Mouse (Mus musculus) heart, postnatal 0 days (tissue): ENCODE data around the gene Ccdc3.

Experiments
- CTCF ChIP-seq: IDR thresholded peaks from 2 replicates; pipeline ENCODE4 v1.5.1; 2016; ENCODE audit warnings: antibody characterized with exemption, control low read depth, low read depth
- EP300 ChIP-seq: IDR thresholded peaks from 2 replicates; pipeline ENCODE4 v1.6.1; 2016; ENCODE audit warnings: antibody characterized with exemption, low read depth

DNA sequence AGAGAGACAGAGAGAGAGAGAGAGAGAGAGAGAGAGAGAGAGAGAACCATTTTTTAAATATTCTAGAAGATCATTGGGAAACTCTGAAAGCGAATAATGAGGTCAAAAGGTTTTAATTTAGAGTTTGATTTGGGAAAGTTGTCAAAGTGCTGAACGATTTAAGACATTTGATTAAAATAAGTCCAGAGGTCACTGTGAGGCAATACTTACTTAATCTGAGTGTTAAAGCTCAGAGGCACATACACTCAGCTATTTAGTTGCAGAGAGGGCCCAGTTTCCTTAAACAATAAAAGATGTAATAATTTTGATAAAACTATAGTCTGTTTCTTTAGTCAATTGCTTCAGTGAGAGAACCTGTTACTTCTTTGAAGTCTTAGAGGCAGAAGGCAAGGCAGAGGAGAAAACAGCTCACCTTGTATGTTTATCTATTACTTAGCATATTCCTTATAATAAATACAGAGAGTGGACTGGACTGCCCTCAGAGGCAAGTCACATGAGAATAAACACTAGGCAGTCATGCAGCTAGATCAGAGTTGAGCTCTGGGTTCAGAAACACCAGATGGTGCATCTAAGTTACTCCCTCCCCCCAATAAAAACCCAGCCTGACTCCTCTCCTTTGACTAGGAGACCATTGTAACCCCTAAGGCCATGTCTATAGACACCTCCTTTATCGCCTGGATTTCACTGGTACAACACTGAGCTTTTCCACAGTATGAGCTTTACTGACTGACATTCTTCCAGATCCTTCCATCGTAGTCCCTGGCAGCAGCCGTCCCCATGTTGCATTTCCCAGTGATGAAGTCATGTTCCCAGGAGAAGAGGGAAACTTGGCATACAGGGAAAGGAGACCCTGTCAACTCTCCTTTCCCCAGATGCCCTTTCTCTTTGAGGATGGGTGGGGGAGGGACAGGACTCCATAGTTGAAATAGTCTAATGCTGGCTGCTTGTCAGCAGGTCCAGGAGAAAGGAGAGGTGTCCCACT lies 44.2 kb downstream of the Ccdc3 start:
- no peak for TF ChIP-seq CTCF
- no peak for TF ChIP-seq EP300
